Comparison of ENCODE assay signal across 21 mouse cellular contexts in genomic region chr7:84001516-84001915, GRCm38 (mm10).
DNase-seq lines count a peak whose midpoint lies in the region; ATAC-seq and TF ChIP-seq lines count a peak whose summit lies in the region.
"Had no signal": no experiment of that assay in that cellular context is flagged by ENCODE, and none has a peak within 500 bp of the region (broad histone marks: within the 10 kb centered on the region; RNA-seq: fewer than 3 reads in every experiment).

No protein-coding gene starts in this region.

- WGBS in hindbrain, postnatal 0 days: 60% methylated on average over 3 of the region's 3 CpGs
- WGBS in intestine, embryonic 15.5 days: 80% methylated on average over 3 of the region's 3 CpGs

- H3K9ac ChIP-seq in hindbrain, postnatal 0 days (replicated peaks; ENCODE audit: low read length): no peak overlapping the region
- H3K9ac ChIP-seq in intestine, embryonic 15.5 days: no peak overlapping the region
- H3K9ac ChIP-seq: embryonic facial prominence, embryonic 13.5 days; heart, embryonic 13.5 days; midbrain, embryonic 12.5 days; neural tube, embryonic 13.5 days had no signal

- no peak overlapping the region for H3K4me2 ChIP-seq in hindbrain, postnatal 0 days (ENCODE audit: low read depth, low read length)
- H3K4me2 ChIP-seq in intestine, embryonic 15.5 days (replicated peaks): no peak overlapping the region
- H3K4me2 ChIP-seq: embryonic facial prominence, embryonic 13.5 days; heart, embryonic 13.5 days; midbrain, embryonic 12.5 days; neural tube, embryonic 13.5 days had no signal

- no peak for TF ChIP-seq CTCF in hindbrain, postnatal 0 days (IDR thresholded peaks at IDR 0.05; ENCODE audit: low read depth)

- 0 out of 2 replicates have a peak, but pooled peaks have one; percentile 50 for ATAC-seq in frontal cortex, adult (ENCODE audit: low TSS enrichment)
- peak; percentile 69 for ATAC-seq in hindbrain, postnatal 0 days
- no peak for ATAC-seq in intestine, embryonic 15.5 days
- ATAC-seq in granulocyte monocyte progenitor cell, adult 5-6 weeks (replicated peaks; ENCODE audit: poor library complexity, severe bottlenecking): no peak

- no peak for DNase-seq in frontal cortex, postnatal 10 days (ENCODE audit: low spot score in 2 of 2)
- peak; percentile 40 to 63 for DNase-seq in left cerebral cortex, postnatal 25 days (ENCODE audit: low spot score in 2 of 2)
- no peak for DNase-seq in left cerebral cortex, postnatal 36 days (ENCODE audit: low spot score in 2 of 2)
- DNase-seq in R1 (ENCODE audit: low read depth, low spot score): peak; percentile 85
- DNase-seq in hindbrain, postnatal 0 days (ENCODE audit: low spot score): peak; percentile 68
- DNase-seq: adrenal gland, adult 8-10 months; cerebellum, adult 8-10 months; heart, postnatal 4 days; kidney, adult 18-20 months; kidney, postnatal 36 days; liver; lung, adult 18-20 months; lung, postnatal 36 days; retina, postnatal 1 day had no signal

- H3K36me3 ChIP-seq in hindbrain, postnatal 0 days (ENCODE audit: insufficient read depth, low read length): no peaks in the 10 kb centered on the region
- H3K36me3 ChIP-seq in intestine, embryonic 15.5 days: no peaks in the 10 kb centered on the region
- H3K36me3 ChIP-seq: embryonic facial prominence, embryonic 13.5 days; heart, embryonic 13.5 days; midbrain, embryonic 12.5 days; neural tube, embryonic 13.5 days had no signal

- no peak overlapping the region for H3K4me3 ChIP-seq in hindbrain, postnatal 0 days (ENCODE audit: low read length)
- H3K4me3 ChIP-seq in intestine, embryonic 15.5 days (replicated peaks): no peak overlapping the region
- H3K4me3 ChIP-seq: embryonic facial prominence, embryonic 13.5 days; heart, embryonic 13.5 days; midbrain, embryonic 12.5 days; neural tube, embryonic 13.5 days had no signal

- intact Hi-C loops in left cerebral cortex, postnatal 25 days (cut with DNase I): no loop called here
- intact Hi-C loops in left cerebral cortex, postnatal 36 days (cut with DNase I): no loop called here

- H3K27me3 ChIP-seq in hindbrain, postnatal 0 days (ENCODE audit: insufficient read depth, low read length): no peaks in the 10 kb centered on the region
- H3K27me3 ChIP-seq in intestine, embryonic 15.5 days (replicated peaks): no peaks in the 10 kb centered on the region
- H3K27me3 ChIP-seq: embryonic facial prominence, embryonic 13.5 days; heart, embryonic 13.5 days; midbrain, embryonic 12.5 days; neural tube, embryonic 13.5 days had no signal

- no peaks in the 10 kb centered on the region for H3K9me3 ChIP-seq in hindbrain, postnatal 0 days (ENCODE audit: low read length)
- H3K9me3 ChIP-seq in intestine, embryonic 15.5 days: no peaks in the 10 kb centered on the region
- H3K9me3 ChIP-seq: embryonic facial prominence, embryonic 13.5 days; heart, embryonic 13.5 days; midbrain, embryonic 12.5 days; neural tube, embryonic 13.5 days had no signal

- H3K4me1 ChIP-seq in hindbrain, postnatal 0 days (ENCODE audit: insufficient read depth, low read length): no peaks in the 10 kb centered on the region
- H3K4me1 ChIP-seq in intestine, embryonic 15.5 days (replicated peaks): no peaks in the 10 kb centered on the region
- H3K4me1 ChIP-seq: embryonic facial prominence, embryonic 13.5 days; heart, embryonic 13.5 days; midbrain, embryonic 12.5 days; neural tube, embryonic 13.5 days had no signal

- H3K27ac ChIP-seq in hindbrain, postnatal 0 days: peak overlapping the region; percentile 51; the same call in 1 of the 2 replicates
- no peak overlapping the region for H3K27ac ChIP-seq in intestine, embryonic 15.5 days
- H3K27ac ChIP-seq: embryonic facial prominence, embryonic 13.5 days; heart, embryonic 13.5 days; midbrain, embryonic 12.5 days; neural tube, embryonic 13.5 days had no signal

Comparison
In these comparisons a context has a peak if more than half of its experiments do, and no peak if none do; other contexts are left out.
1. DNase-seq: peak in left cerebral cortex, postnatal 25 days (2 of 2), R1 (single experiment) and hindbrain, postnatal 0 days (single experiment); none in frontal cortex, postnatal 10 days (0 of 2) and left cerebral cortex, postnatal 36 days (0 of 2).
2. ATAC-seq: peak in frontal cortex, adult (single experiment) and hindbrain, postnatal 0 days (single experiment); none in intestine, embryonic 15.5 days (single experiment) and granulocyte monocyte progenitor cell, adult 5-6 weeks (single experiment).